Mouse (Mus musculus): ENCODE measurements at regions not wholly inside any gene's neighbourhood (a gene's known extent, or its start where the extent isn't known, plus 50 kb on each side); places are given as distances from the start of the nearest gene placed in this dataset.

DNA sequence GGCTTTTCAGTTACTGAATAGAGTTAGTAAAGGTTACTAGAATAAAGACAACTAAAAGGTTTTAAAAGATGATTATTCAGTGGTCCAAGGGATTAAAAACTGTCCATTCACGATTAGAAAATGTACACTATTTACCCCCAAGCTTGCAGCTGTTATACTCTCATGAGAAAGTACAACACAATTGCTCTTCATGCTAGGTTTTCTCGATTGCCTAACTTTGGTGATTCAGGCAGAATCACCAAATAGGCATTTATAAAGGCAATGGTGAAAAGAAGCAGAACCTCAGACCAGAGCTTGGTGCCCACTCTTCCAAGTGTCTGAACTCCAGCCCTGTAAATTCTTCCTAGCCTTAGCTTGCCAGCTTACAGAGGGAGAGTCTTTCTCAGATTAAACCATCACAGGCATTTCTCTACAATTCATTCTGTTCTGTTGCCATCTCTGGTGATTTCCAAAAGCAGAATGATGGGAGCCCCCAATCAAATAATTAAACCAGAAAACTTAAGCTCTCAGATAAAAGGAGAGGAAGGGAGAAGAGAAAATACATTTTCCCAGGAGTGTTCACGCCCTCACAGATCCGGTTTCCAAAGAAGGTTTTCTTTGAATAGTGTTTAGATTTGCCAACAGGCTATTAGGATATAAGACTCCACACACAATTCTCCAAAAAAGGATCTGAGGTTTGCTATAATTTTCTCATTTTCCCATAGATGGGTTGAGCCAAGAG is 657.0 kb downstream of the Slc22a22 start:
- DNase-seq (ENCODE audit: low read depth): peak; percentile 48

DNA sequence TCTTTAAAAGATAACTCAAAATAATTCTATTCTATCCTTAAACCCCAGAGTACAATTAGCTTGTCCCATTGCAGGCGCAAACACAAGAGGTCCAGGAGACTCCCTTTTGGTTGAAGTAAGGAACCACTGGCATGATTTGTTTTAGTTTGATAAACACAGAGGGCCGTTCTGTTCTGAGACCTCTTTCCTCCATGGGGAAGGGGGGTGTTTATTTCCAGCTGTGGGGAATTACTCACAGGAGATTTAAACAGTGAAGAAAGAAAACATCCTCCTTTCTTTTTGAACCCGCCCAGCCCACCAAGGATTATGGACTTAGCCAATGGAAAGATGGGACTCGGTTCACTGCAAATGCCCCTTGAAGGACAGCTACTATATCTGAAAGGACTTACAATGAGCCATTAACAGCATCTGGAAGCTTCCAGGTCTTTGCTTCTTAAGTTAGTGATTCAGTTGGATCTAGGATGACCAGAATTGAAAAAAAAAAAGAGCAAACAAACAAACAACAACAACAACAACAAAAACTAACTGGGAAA is 659.2 kb downstream of the Slc22a22 start:
- DNase-seq (ENCODE audit: low read depth): no peak

DNA sequence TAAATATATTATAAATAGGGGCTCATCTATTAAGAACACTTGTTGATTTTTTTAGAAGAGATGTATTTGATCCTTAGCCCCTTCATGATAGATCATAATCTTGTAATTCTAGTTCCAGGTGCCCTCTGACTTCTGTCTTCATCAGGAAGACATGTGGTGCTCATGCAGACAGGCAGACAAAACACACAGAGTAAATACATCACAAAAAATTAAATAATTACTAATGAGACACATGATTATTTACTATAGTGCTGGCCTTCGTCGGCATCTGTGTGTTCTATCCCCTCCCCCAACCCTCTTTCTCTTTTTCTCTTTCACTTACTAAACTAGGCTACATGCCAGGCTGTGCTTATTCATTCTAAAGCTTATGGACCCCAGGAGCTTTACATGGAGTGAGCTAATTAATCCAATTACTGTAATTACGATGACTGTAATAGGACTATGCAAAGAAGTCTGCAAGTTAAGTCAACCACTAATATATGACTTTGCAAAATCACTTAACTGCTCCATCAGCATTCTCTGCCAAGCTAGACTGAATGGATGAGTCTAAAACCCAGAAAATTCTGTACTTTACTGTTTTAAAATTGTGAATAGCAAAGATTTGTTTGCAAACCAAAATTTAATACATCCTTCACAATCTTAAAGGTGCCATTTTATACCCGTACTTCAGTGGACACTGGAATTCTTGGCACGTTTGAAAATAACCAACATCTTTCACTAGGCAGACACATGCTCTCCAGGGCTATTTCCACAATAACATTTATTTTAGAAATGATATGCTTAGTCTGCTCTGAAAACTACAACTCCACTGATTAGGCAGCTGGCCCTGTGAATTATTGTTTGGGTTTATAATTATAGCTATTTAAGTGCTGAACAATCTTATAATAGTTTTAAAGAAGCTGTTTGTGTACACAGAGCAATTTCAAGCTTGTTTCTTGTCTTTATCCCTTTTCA is 659.9 kb downstream of the Slc22a22 start:
- DNase-seq (ENCODE audit: low read depth): no peak

- no peak for DNase-seq (ENCODE audit: low read depth)
Measured at GRCm38 (mm10) chr15:56813876-56814275, 663.5 kb downstream of the Slc22a22 start.

- DNase-seq (ENCODE audit: low read depth): no peak
Measured at GRCm38 (mm10) chr15:56810151-56810550, 667.3 kb downstream of the Slc22a22 start.

- DNase-seq (ENCODE audit: low read depth): no peak
Measured at GRCm38 (mm10) chr15:56807611-56808010, 669.8 kb downstream of the Slc22a22 start.

GRCm38 (mm10) chr15:56801933-56802332 is 675.5 kb downstream of the Slc22a22 start:
- no peak for DNase-seq (ENCODE audit: low read depth)

- DNase-seq (ENCODE audit: low read depth): no peak
Measured at GRCm38 (mm10) chr15:56775431-56775830, 702.0 kb downstream of the Slc22a22 start.

DNA sequence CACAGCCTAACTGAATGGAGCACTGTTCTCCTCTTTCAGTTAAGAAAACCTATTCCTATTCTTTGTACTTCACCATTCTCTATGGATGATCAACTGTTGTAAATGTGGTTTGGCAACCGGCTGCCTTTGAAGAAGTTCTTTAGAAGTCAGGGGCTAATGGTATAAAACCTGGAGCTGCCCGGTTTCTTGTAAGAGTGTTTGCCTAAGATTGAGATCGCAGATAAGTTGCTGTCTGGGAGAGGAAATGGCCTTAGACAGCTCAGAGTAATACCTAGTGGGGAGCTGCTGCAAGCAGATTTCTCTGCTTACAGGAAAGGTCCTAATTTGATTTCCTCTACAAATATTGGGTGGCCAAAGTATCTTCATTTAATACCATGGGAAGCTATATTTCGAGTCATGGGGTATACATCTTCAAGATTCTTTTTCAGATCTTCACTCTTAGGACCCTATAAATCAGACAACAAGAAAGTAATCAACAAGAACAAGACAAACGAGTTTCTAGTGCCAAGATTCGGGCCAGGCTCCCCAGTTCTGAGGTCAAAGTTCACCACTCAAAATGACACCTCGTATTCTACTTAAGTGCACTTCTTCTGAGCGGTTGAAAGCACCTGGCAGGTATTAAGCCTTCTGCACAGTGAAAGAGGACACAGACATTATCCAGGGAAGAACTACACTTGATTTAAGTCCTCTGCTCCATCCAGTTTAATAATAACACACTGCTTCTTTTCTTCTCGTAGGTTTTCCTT is 702.6 kb downstream of the Slc22a22 start:
- DNase-seq (ENCODE audit: low read depth): no peak

DNA sequence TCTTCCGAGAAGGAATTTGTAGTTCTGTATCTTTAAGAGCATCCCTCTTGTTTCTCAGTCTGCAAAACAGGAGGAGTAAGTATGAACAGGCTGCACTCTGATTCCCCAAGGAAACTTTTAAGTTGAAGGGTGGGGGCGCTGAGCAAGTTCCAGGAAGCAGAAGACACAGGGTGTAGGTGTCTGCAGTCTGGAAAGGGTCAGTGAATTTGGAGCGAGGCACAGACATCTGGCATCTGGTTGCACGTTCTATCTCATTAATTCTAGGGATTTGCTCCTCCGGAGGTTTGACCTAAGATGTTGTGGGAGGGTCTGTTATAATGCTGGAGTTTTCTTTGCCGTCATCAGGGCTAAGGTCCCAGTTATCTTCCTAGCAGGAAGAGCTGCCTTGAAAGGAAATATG is 711.1 kb downstream of the Slc22a22 start:
- no peak for DNase-seq (ENCODE audit: low read depth)

DNA sequence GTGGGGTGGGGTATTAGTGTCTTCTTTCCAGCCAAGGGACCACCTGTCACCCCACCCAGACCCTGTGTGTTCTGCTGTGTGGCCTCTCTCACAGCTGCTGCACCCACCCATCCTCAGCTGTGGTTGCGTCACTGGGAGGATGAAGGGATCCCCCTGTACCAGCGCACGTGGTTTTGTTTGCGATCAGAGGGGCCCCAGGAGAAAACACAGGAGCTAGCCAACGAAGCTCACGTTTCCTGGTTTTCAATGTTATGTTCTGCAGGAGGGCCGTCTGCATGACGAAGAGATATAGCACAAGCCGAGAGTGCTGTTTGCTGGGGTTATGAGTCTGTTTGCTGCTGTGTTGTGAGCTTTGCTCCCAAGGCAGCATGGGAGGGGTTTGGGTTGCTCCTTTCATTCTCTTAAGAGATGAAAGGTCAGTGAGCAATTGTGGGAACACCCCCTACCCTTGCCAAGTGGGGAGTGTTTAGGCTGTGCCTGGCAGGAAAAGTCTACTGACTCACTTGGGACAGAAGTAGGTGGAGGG is 712.4 kb downstream of the Slc22a22 start:
- DNase-seq (ENCODE audit: low read depth): peak; percentile 83

GRCm38 (mm10) chr15:56764019-56764418 is 713.4 kb downstream of the Slc22a22 start:
- DNase-seq (ENCODE audit: low read depth): peak; percentile 24

- no peak for DNase-seq (ENCODE audit: low read depth)
Measured at GRCm38 (mm10) chr15:56746698-56747097, 730.7 kb downstream of the Slc22a22 start.

- DNase-seq (ENCODE audit: low read depth): peak; percentile 62
Measured at GRCm38 (mm10) chr15:56744915-56745314, 732.5 kb downstream of the Slc22a22 start.
